8 mouse cellular contexts compared by ENCODE assay signal in the genomic region with DNA sequence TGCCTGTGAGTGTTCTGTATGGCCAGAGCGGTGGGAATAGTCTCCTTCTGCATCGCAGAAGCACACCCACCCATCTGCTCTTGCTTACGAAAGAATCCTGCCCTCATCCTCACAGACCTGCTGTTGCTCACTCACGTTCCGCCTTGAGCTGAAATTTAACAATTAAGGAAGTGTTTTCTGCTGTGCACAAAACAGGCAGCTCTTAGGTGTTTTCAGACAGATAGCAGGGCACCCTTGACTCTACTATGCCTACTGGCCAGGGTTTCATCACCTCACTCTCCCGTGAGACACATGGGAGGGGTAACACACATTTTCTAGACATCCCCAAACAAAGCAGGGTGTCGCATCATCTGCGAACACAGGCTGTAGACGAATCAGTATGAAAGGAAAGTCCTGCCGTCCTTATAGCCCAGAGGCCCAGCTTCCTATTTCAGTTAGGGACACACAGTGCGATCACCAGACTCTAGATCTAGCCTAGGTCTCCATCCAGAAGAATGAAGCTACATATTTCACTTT. TPM values are rescaled to one million over a fixed set of nuclear protein-coding genes. Genes with fewer than 3 reads are reported as not detected.
DNase-seq lines count a peak whose midpoint lies in the region; ATAC-seq and TF ChIP-seq lines count a peak whose summit lies in the region.

No protein-coding gene starts in this region.

- H3K4me1 ChIP-seq in kidney, adult 2 months (ENCODE audit: control insufficient read depth, insufficient read depth, low read length): no peaks in the 10 kb centered on the region
- peaks cover 28% of the 10 kb centered on the region for H3K4me1 ChIP-seq in forebrain, embryonic 11.5 days (replicated peaks; ENCODE audit: control insufficient read depth, insufficient read depth, low read length)
- peaks cover 22% of the 10 kb centered on the region for H3K4me1 ChIP-seq in intestine, embryonic 16.5 days (ENCODE audit: control insufficient read depth, insufficient read depth, low read length)
- H3K4me1 ChIP-seq in midbrain, embryonic 16.5 days (ENCODE audit: control insufficient read depth, insufficient read depth, low read length): peaks cover 52% of the 10 kb centered on the region

- ATAC-seq in forebrain, embryonic 11.5 days (replicated peaks; ENCODE audit: low FRiP score): 0 out of 2 replicates have a peak, but pooled peaks have one; percentile 22
- ATAC-seq in intestine, embryonic 16.5 days: no peak
- peak; percentile 27 for ATAC-seq in midbrain, embryonic 16.5 days

- no peaks in the 10 kb centered on the region for H3K9me3 ChIP-seq in forebrain, embryonic 11.5 days (ENCODE audit: control insufficient read depth, low read length)
- no peaks in the 10 kb centered on the region for H3K9me3 ChIP-seq in intestine, embryonic 16.5 days (ENCODE audit: control insufficient read depth, low read length)
- H3K9me3 ChIP-seq in midbrain, embryonic 16.5 days (replicated peaks; ENCODE audit: control insufficient read depth, low read length, poor library complexity, severe bottlenecking): no peaks in the 10 kb centered on the region

- TF ChIP-seq POLR2A in kidney, adult 2 months (IDR thresholded peaks at IDR 0.05; ENCODE audit: low read depth, low read length): no peak

- H3K36me3 ChIP-seq in kidney, adult 2 months (ENCODE audit: control insufficient read depth, insufficient read depth, low read length): no peaks in the 10 kb centered on the region
- H3K36me3 ChIP-seq in forebrain, embryonic 11.5 days (ENCODE audit: control insufficient read depth, insufficient read depth, low read length): no peaks in the 10 kb centered on the region
- H3K36me3 ChIP-seq in intestine, embryonic 16.5 days (ENCODE audit: control insufficient read depth, insufficient read depth, low read length): no peaks in the 10 kb centered on the region
- H3K36me3 ChIP-seq in midbrain, embryonic 16.5 days (ENCODE audit: control insufficient read depth, insufficient read depth, low read length): no peaks in the 10 kb centered on the region

- H3K27ac ChIP-seq in kidney, adult 2 months (ENCODE audit: insufficient read depth, low read depth, low read length): no peak overlapping the region
- H3K27ac ChIP-seq in forebrain, embryonic 11.5 days (ENCODE audit: low read depth, low read length): peak overlapping the region; percentile 68
- H3K27ac ChIP-seq in intestine, embryonic 16.5 days (ENCODE audit: low read length): peak overlapping the region; percentile 42; the same call in 1 of the 2 replicates
- H3K27ac ChIP-seq in midbrain, embryonic 16.5 days (ENCODE audit: low read length): peak overlapping the region; percentile 92

- peak overlapping the region; percentile 65 for H3K9ac ChIP-seq in forebrain, embryonic 11.5 days (ENCODE audit: low read length)
- peak overlapping the region; percentile 54 for H3K9ac ChIP-seq in intestine, embryonic 16.5 days (ENCODE audit: low read depth, low read length)
- peak overlapping the region; percentile 76 for H3K9ac ChIP-seq in midbrain, embryonic 16.5 days (ENCODE audit: low read depth, low read length)

- no peak for DNase-seq in kidney, adult 2 months
- no peak for DNase-seq in kidney, postnatal 36 days
- peak; percentile 65 for DNase-seq in MEL-GATA-1-ER (ENCODE audit: extremely low read depth, low read depth)
- DNase-seq in forebrain, embryonic 11.5 days (ENCODE audit: low spot score): peak; percentile 60
- DNase-seq in adrenal gland, postnatal 25 days: no peak
- DNase-seq in urinary bladder, postnatal 10 days (ENCODE audit: low spot score): no peak

- no peak for TF ChIP-seq CTCF in kidney, adult 2 months (conservative IDR thresholded peaks at IDR 0.05; ENCODE audit: insufficient read depth, insufficient read length, low read depth, low read length)

- H3K27me3 ChIP-seq in kidney, adult 2 months (replicated peaks; ENCODE audit: control insufficient read depth, insufficient read depth, low read length): no peaks in the 10 kb centered on the region
- H3K27me3 ChIP-seq in forebrain, embryonic 11.5 days (ENCODE audit: control insufficient read depth, insufficient read depth, low read length): no peaks in the 10 kb centered on the region
- no peaks in the 10 kb centered on the region for H3K27me3 ChIP-seq in intestine, embryonic 16.5 days (replicated peaks; ENCODE audit: control insufficient read depth, insufficient read depth, low read length)
- no peaks in the 10 kb centered on the region for H3K27me3 ChIP-seq in midbrain, embryonic 16.5 days (ENCODE audit: control insufficient read depth, insufficient read depth, low read depth, low read length)

- WGBS in kidney, adult 2 months: 43% methylated on average over 11 of the region's 11 CpGs
- WGBS in forebrain, embryonic 11.5 days: 30% methylated on average over 11 of the region's 11 CpGs
- 42% methylated on average over 11 of the region's 11 CpGs for WGBS in intestine, embryonic 16.5 days
- 4% methylated on average over 11 of the region's 11 CpGs for WGBS in midbrain, embryonic 16.5 days

- H3K4me2 ChIP-seq in forebrain, embryonic 11.5 days (ENCODE audit: low read depth, low read length, severe bottlenecking): peak overlapping the region; percentile 69
- H3K4me2 ChIP-seq in intestine, embryonic 16.5 days (ENCODE audit: low read depth, low read length): peak overlapping the region; percentile 48
- peak overlapping the region; percentile 81 for H3K4me2 ChIP-seq in midbrain, embryonic 16.5 days (ENCODE audit: low read length)

- peak overlapping the region; percentile 21 for H3K4me3 ChIP-seq in kidney, adult 2 months (ENCODE audit: insufficient read depth, low read depth, low read length)
- H3K4me3 ChIP-seq in forebrain, embryonic 11.5 days (ENCODE audit: low read depth, low read length): peak overlapping the region; percentile 34
- peak overlapping the region; percentile 30 for H3K4me3 ChIP-seq in intestine, embryonic 16.5 days (ENCODE audit: low read length)
- H3K4me3 ChIP-seq in midbrain, embryonic 16.5 days (ENCODE audit: low read depth, low read length): peak overlapping the region; percentile 63

RNA-seq across cellular contexts. Expression of a gene that starts 2.4 kb away (rescaled TPM):
- polyA plus RNA-seq in kidney, adult 2 months (2012; rRNA removed): 6.6 and 9.0 TPM in 2 replicates
- polyA plus RNA-seq in forebrain, embryonic 11.5 days (2014; fragmentation: Nextera tagmentation; extraction: Ambion mirVana): 138 and 142 TPM in 2 replicates
- 40.5 and 49.1 TPM in 2 replicates for polyA plus RNA-seq in intestine, embryonic 16.5 days (2015; fragmentation: Nextera tagmentation; extraction: Ambion mirVana)
- 479 and 480 TPM in 2 replicates for polyA plus RNA-seq in midbrain, embryonic 16.5 days (2015; fragmentation: Nextera tagmentation; extraction: Ambion mirVana)
- total RNA-seq in adrenal gland, postnatal 25 days (2021): 24.6 and 36.2 TPM in 2 replicates

Comparison
In these comparisons a context has a peak if more than half of its experiments do, and no peak if none do; other contexts are left out.
1. DNase-seq: peak in MEL-GATA-1-ER (single experiment) and forebrain, embryonic 11.5 days (single experiment); none in kidney, adult 2 months (single experiment), kidney, postnatal 36 days (0 of 2), adrenal gland, postnatal 25 days (single experiment) and urinary bladder, postnatal 10 days (single experiment).
2. Peak in every context shown above with its lines, with median percentiles within 50 percentile points of each other: H3K4me3 ChIP-seq, H3K4me2 ChIP-seq and H3K9ac ChIP-seq.